Mouse (Mus musculus) retina, adult 2 months (tissue): ENCODE results near the gene Galnt15.

Experiments used
- DNase-seq: peaks from one replicate; pipeline ENCODE4 v3.0.0-alpha.2; 2012; ENCODE audit warnings: low read depth, low spot score

The Galnt15 gene

GRCm38 (mm10) chr14:32028681-32029091, at the start of gene Galnt15:
Galnt15 (plus strand) TSS chr14:32028989.
- no peak for DNase-seq

- no peak for DNase-seq
Observed at GRCm38 (mm10) chr14:31994021-31994420, 34.8 kb upstream of the Galnt15 start.

DNA sequence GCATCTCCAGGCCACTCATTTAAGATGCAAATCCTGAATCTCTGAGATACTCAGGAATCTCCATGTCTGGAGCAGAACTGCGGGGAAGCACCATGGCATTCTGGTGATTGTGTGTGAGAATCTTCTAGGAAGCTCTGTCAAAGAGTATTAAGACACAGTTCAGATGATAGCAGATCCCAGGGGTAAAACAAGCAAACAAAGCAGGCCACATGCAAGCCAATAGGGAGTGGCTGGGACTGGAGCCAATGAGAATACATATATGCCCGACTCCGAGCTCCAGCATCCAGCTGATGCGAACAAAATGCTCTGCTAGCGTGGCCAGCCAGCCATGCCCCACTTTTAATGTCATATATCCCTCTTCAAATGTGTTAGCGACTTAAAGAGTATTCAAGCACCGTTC, 27.8 kb upstream of the Galnt15 start:
- no peak for DNase-seq

DNA sequence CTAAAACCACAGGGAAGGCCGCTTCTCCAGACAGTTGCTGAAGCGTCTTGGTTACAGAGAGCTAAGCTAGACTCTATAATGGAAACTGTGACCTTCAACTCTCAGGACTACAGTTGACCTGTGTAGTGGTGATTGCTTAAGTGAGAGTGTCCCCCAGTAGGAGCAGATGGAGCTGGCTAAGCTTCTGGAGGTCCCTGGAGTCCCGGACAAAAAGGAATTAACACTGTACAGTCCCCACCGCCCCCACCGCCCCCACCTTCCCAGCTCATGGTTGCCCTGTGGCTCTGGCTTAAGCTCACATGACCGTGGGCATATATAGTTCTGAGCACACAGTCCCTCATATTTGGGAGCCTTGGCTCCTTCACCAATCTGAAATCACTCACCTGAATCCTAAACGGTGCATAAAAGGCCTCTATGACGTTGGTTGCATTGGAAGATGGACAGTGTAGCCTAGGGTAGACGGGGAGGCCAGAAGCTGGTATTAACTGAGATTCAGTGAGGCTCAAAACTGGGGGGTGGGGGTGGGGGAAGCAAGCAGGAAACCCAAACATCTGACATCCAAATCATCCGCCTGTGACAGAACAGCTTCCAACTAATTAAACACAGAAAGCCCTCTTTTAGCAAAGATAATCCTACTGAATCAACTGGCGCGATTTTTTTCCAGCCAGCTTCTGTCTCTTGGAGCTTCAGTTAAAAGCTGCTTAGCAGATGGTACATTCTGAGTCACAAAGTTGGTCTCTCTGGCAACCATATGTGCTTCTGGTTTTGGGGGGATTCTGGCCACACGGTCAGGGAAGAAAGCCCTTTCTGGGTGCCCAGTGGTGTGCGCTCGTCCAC, 26.1 kb upstream of the Galnt15 start:
- peak; percentile 37 for DNase-seq

DNA sequence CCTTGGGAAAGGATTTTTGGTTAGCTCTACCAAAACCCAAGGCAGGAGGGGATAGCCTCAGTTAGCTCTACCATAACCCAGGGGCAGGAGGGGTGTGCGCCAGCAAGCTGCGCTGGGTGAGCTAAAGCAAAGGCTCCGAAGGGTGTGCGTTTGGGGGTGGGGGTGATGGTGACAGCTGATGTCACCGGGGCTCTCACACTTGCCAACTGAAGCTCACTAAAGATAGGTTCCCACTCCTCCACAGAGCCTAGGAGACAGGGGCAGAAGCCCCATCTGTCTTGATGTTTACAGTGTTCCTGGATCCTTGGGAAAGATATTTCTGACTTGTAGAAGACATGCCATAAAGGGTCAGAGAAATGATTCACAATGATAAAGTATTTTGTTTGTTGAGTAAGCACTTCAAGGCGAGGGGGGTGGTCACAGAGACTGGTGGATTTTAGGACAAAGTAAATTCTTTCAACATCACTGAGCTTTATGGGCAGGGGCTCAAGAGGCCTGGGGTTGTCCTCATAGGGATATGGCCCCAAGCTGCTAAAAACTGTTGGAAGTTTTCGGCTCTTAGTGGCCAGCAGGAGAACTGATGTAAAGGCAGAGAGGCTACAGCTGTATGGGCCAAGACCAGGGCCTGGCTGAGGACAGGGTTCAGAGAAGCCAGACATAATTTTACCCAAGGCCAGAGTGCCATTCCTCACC, 24.7 kb upstream of the Galnt15 start:
- DNase-seq = no peak

DNA sequence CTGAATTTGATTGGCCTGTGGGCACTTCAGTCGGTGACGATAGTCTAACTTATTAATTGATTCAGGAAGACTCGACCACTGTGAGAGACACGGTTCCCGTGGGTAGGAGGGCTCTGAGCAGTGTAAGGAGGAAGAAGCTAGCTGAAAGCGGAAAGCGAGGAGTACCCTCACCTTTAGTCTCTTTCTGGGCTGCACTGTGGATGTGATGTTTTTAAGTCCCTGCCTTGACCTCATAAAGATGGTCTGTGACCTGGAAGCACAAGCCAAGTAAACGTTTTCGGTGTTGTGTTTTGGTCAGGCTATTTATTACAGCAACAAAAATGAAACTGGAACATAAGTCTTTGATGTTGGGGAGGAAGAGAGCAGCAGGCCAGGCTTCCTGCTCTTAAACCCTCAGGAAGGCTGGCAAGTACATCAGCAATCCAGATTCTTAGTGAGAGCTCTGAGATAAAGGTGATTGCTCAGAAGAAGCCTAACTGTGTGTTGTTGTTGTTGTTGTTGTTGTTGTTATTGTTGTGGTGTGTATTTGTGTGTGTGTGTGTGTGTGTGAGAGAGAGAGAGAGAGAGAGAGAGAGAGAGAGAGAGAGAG, 23.0 kb upstream of the Galnt15 start:
- no peak for DNase-seq

- no peak for DNase-seq
Observed at GRCm38 (mm10) chr14:32007654-32008335, 21.0 kb upstream of the Galnt15 start.

DNA sequence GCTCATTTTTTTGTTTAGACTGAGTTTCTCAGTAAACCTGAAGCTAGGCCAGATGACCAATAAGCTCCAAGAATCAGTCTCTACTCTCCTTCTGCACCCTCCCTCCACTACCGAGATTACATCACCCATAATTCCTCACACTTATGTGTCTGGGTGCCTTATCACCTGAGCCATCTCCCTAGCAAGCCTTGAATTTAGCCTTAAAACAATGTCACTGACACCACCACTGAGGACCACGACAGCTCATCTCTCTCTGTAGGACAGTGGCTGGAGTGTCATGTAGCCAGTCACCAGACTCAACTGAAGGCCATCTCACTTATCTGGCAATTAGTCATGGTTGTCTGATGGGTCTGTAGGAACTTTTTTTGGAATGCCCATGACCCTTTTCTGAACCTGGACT, 19.1 kb upstream of the Galnt15 start:
- DNase-seq = no peak

- DNase-seq = no peak
Observed at GRCm38 (mm10) chr14:32011547-32012304, 17.1 kb upstream of the Galnt15 start.

DNA sequence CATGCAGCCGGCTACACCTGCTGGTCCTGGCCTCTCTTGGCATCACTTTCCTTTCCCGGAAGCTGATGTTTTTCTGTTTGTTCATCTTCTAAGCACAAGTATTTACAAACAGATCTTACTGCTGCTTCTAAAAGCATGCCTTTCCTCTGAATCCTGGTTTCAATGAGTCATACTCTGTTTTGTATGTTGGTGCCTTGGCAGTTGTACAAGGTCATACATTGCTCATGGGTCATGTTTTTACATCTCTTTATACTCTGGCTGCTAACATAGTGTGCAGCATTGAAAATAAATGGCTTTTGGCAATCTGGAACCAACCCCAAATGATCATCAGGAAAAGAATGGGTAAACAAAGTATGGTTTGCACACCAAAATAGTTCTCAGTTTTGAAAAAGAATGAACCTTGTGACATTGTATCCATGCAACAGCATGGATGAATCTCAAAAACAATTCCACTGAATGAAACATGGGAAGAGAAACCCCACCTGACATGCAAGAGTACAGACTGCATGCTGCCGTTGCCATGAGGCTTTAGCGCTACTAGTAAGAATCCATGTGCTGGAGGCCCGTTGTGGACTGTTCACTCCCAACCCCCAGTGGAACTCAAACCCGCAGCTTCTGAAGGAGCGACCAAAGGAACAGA, 13.5 kb upstream of the Galnt15 start:
- DNase-seq = no peak

GRCm38 (mm10) chr14:32016466-32016865, 12.3 kb upstream of the Galnt15 start:
- no peak for DNase-seq

DNA sequence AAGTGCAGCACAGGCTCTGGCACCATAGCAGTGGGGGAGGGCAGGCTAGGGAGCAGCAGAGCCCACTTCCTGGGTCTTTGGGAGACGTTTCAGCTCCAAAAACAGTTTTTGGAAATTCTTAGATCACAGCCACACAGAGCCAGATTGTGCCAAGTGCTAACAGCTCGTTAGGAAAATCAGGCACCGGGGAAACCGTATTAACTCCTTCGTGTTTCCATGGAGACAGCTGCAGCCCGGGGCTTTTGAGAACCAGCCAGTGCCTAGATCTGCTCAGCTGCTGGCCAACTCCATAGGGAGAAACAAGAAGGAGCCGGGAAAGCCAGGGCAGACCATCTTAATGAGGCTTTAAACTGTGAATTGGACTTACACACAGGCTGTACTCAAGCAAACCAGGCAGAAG, 11.9 kb upstream of the Galnt15 start:
- DNase-seq = no peak

DNA sequence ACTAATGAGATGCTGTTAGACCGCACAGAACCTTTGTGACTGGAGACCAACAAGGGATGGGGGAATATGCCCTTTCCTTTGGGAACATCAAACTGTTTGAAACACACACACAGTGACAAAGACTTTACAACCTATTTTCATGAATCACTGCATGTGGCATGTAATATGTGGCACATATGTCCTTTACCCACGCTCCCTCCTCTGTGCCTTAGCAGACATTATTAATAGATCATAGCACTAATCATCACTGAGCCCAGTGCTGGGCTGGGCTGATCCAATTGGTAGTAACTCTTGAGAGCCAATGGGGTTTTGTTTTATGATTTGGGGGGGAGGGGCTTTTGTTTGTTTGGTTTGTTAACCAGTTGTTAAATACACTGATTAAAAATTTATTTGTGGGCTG, 11.3 kb upstream of the Galnt15 start:
- no peak for DNase-seq

- DNase-seq = no peak
Observed at GRCm38 (mm10) chr14:32019091-32019490, 9.7 kb upstream of the Galnt15 start.

- no peak for DNase-seq
Observed at GRCm38 (mm10) chr14:32021967-32022366, 6.8 kb upstream of the Galnt15 start.

DNA sequence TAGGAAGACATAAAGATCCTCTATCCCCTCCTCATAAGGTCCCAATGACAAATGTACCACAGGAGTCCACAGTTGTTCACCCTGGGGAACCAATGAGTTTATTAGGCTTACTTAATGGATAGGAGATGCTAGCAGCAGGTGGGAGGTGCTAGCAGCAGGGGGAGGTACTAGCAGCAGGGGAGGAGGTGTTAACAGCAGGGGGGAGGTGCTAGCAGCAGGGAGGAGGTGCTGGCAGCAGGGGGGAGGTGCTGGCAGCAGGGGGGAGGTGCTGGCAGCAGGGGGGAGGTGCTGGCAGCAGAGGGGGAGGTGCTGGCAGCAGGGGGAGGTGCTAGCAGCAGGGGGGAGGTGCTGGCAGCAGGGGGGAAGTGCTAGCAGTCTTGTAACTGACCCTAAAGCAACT, 6.3 kb upstream of the Galnt15 start:
- DNase-seq = no peak

GRCm38 (mm10) chr14:32023891-32024290, 4.9 kb upstream of the Galnt15 start:
- DNase-seq = no peak

- DNase-seq = no peak
Observed at GRCm38 (mm10) chr14:32027218-32027617, 1.6 kb upstream of the Galnt15 start.

GRCm38 (mm10) chr14:32029411-32029992, 713 bp downstream of the Galnt15 start:
- DNase-seq = no peak

- no peak for DNase-seq
Observed at GRCm38 (mm10) chr14:32030073-32030472, 1.3 kb downstream of the Galnt15 start.
